Mouse (Mus musculus): ENCODE data around the gene Snap91.

- TF ChIP-seq POLR2A (IDR thresholded peaks at IDR 0.05; ENCODE audit: borderline replicate concordance, low read depth, low read length) (no peak), CTCF (IDR thresholded peaks at IDR 0.05; ENCODE audit: low read depth, low read length) (no peak)
These were observed 117.7 kb downstream of the Snap91 start for GRCm38 (mm10) chr9:86762477-86763376.
